Mouse (Mus musculus): ENCODE results near the gene Creld1. TPM values are rescaled to one million over a fixed set of nuclear protein-coding genes. Genes with fewer than 3 reads are reported as not detected.

Gene Creld1
- polyA plus RNA-seq, 1 experiment: 5.0 TPM

DNA sequence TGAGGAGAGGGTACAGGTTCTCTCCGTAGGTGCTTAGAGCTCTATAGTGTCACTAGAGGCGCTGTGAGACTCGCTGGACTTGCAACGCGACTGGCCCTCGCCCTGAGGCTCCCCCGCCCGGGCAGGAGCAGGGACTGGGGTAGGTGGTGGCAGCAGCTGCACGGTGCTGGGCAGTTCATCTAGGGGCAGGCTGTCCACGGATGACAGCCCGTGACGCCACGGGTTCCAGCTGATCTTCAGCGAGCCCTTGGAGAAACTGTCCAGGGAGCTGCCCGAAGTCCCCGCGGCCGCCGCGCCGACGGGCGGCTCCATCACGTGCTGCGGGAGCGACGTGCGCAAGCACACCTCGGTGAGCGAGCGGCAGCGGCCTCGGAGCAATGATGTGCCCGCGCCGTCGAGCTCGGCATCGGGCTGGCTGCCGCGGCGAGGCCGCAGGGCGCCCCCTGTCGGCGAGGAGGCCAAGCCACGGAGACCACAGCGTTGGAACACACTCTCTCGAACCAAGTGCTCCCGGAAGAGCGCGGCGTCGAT, 11.2 kb downstream of the Creld1 start:
- Histone ChIP-seq H3K4me3 (ENCODE audit: control insufficient read depth, low read depth, low read length) (peak overlapping the region; percentile 82), H3K27me3 (ENCODE audit: control insufficient read depth, insufficient read depth, low read length) (no peaks in the 10 kb centered on the region; the same call in 1 of the 2 replicates), H3K27ac (ENCODE audit: control insufficient read depth, insufficient read depth, low read depth, low read length) (no peak overlapping the region), H3K36me3 (ENCODE audit: control insufficient read depth, insufficient read depth, low read length) (no peaks in the 10 kb centered on the region), H3K4me1 (ENCODE audit: control insufficient read depth, insufficient read depth, low read length) (peaks cover 21% of the 10 kb centered on the region)
- TF ChIP-seq POLR2A (IDR thresholded peaks at IDR 0.05; ENCODE audit: control insufficient read depth, low read depth, low read length): 0 out of 2 replicates have a peak, but pooled peaks have one; percentile 35
- TF ChIP-seq CTCF (IDR thresholded peaks at IDR 0.05; ENCODE audit: control insufficient read depth, insufficient read depth, insufficient replicate concordance, low read depth, low read length): peak; percentile 97

DNA sequence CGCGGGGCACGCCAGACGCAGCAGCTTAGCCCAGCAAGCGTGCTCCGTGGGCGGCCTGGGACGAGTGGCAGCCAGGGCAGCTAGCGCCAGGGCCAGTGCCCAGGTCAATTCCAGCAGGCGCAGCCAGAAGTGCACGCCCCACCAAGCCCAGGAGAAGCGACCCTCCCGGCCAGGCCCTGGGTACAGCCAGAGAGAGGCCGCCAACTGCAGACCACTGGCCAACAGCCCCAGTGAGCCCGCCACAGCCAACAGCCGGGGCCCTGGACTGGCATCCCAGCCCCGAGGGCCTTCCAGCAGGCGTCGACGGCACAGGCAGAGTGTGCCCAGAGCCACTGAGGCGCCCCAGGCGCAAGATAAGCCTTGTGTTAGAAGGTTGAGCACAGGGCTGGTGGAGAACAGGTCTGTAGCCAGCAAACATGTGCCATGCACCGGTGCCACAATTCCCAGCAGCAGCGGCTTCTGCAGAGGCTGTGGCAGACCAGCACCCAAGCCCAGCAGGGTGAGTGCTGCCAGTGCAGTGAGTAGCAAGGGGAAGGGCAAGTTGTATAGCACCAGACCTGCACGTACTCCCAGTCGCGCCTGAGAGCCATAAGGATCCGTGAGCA, 12.1 kb downstream of the Creld1 start:
- H3K4me1 ChIP-seq (ENCODE audit: control insufficient read depth, insufficient read depth, low read length): peaks cover 21% of the 10 kb centered on the region
- no peaks in the 10 kb centered on the region; the same call in 1 of the 2 replicates for H3K27me3 ChIP-seq (ENCODE audit: control insufficient read depth, insufficient read depth, low read length)
- TF ChIP-seq CTCF (IDR thresholded peaks at IDR 0.05; ENCODE audit: control insufficient read depth, insufficient read depth, insufficient replicate concordance, low read depth, low read length) (no peak), POLR2A (IDR thresholded peaks at IDR 0.05; ENCODE audit: control insufficient read depth, low read depth, low read length) (no peak)
- no peaks in the 10 kb centered on the region for H3K36me3 ChIP-seq (ENCODE audit: control insufficient read depth, insufficient read depth, low read length)
- no peak overlapping the region for H3K27ac ChIP-seq (ENCODE audit: control insufficient read depth, insufficient read depth, low read depth, low read length)
- H3K4me3 ChIP-seq (ENCODE audit: control insufficient read depth, low read depth, low read length): peak overlapping the region; percentile 82

- Histone ChIP-seq H3K4me1 (ENCODE audit: control insufficient read depth, insufficient read depth, low read length) (peaks cover 17% of the 10 kb centered on the region), H3K27me3 (ENCODE audit: control insufficient read depth, insufficient read depth, low read length) (no peaks in the 10 kb centered on the region; the same call in 1 of the 2 replicates), H3K4me3 (ENCODE audit: control insufficient read depth, low read depth, low read length) (no peak overlapping the region), H3K36me3 (ENCODE audit: control insufficient read depth, insufficient read depth, low read length) (no peaks in the 10 kb centered on the region), H3K27ac (ENCODE audit: control insufficient read depth, insufficient read depth, low read depth, low read length) (no peak overlapping the region)
- no peak for TF ChIP-seq POLR2A (IDR thresholded peaks at IDR 0.05; ENCODE audit: control insufficient read depth, low read depth, low read length)
Measured at GRCm38 (mm10) chr6:113499346-113499745, 16.2 kb downstream of the Creld1 start.

DNA sequence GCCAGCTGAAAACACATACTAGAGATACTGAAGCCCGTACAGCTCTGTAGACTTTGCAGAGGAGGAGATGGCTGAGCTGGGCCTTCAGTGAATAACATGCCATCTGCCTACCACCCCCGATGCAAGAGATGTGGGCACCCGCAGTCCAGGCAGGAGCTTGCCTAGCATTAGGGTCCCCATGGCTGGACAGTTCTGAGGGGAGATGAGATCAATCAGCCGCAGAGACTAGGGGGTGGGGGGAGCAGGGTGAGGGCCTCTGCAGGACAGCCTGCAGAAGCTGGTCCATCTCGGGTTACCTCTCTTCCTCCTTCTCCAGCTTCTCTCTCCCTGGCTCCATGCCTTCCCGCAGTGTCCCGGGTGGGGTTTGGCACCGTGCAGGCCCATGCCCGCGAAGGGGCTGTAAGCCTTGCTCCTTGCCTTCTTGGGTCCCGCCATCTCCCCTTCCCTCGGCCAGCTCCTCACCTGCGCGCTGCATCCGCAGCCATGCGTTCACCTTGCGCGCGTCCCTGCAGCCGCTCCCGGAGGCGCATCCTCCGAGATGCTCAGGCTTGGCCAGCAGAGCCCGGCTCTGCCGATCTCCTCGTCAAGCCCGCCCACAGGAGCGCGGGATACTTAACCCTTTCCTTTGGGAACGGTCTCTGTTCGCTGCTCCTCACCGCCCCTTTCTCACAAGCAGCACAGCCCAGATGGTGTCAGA, 18.4 kb downstream of the Creld1 start, which contains the start of gene Prrt3:
TSS of gene Prrt3 (minus strand) at position 544 of the 697 bp plus-strand sequence.
- no peak for TF ChIP-seq POLR2A (IDR thresholded peaks at IDR 0.05; ENCODE audit: control insufficient read depth, low read depth, low read length)
- TF ChIP-seq CTCF (IDR thresholded peaks at IDR 0.05; ENCODE audit: control insufficient read depth, insufficient read depth, insufficient replicate concordance, low read depth, low read length): no peak
- Histone ChIP-seq H3K27me3 (ENCODE audit: control insufficient read depth, insufficient read depth, low read length) (no peaks in the 10 kb centered on the region), H3K4me3 (ENCODE audit: control insufficient read depth, low read depth, low read length) (peak within 1 kb of the TSS; percentile 41), H3K27ac (ENCODE audit: control insufficient read depth, insufficient read depth, low read depth, low read length) (no peak within 1 kb of the TSS), H3K4me1 (ENCODE audit: control insufficient read depth, insufficient read depth, low read length) (peaks cover 2% of the 10 kb centered on the region), H3K36me3 (ENCODE audit: control insufficient read depth, insufficient read depth, low read length) (no peaks in the 10 kb centered on the region)

DNA sequence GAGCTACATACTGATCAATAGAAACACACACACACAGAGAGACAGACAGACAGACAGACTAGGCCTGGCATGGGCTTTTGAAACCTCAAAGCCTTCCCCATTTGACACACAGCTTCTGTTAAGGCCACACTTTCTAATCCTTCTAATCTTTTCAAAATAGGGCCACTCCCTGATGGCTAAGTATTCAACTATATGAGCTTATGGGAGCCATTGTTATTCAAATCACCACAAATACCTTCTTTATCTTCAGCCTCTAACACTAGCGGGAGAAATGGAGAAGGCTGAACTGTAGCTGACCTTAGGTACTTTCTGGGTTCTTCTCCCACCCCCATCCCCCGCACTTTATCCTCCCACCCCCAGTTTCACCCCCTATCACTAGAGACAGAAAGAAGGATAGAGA, 19.7 kb downstream of the Creld1 start:
- no peaks in the 10 kb centered on the region for H3K27me3 ChIP-seq (ENCODE audit: control insufficient read depth, insufficient read depth, low read length)
- no peak overlapping the region for H3K27ac ChIP-seq (ENCODE audit: control insufficient read depth, insufficient read depth, low read depth, low read length)
- no peaks in the 10 kb centered on the region for H3K36me3 ChIP-seq (ENCODE audit: control insufficient read depth, insufficient read depth, low read length)
- H3K4me3 ChIP-seq (ENCODE audit: control insufficient read depth, low read depth, low read length): no peak overlapping the region
- H3K4me1 ChIP-seq (ENCODE audit: control insufficient read depth, insufficient read depth, low read length): peaks cover 2% of the 10 kb centered on the region
- TF ChIP-seq POLR2A (IDR thresholded peaks at IDR 0.05; ENCODE audit: control insufficient read depth, low read depth, low read length) (no peak), CTCF (IDR thresholded peaks at IDR 0.05; ENCODE audit: control insufficient read depth, insufficient read depth, insufficient replicate concordance, low read depth, low read length) (no peak)

DNA sequence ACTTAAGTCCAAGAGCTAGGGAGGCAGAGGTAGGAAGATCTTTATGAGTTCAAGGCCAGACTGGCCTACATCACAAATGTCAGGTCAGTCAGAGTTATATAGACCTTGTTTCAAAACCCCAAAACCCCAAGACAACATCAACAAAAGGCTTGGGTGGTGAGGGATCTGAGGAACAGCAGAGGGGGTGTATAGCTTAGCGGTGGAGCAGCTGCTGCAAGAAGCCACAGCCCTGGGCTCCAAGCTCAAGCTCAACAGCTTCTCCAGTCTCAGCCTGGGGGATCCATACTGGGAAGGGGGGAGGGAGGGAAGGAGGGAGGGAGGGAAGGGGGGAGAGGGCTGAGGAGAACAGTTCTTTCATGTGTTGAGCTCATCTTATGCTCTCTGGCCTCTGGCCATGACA, 22.6 kb downstream of the Creld1 start:
- TF ChIP-seq POLR2A (IDR thresholded peaks at IDR 0.05; ENCODE audit: control insufficient read depth, low read depth, low read length) (no peak), CTCF (IDR thresholded peaks at IDR 0.05; ENCODE audit: control insufficient read depth, insufficient read depth, insufficient replicate concordance, low read depth, low read length) (no peak)
- no peaks in the 10 kb centered on the region for H3K36me3 ChIP-seq (ENCODE audit: control insufficient read depth, insufficient read depth, low read length)
- peaks cover 2% of the 10 kb centered on the region for H3K4me1 ChIP-seq (ENCODE audit: control insufficient read depth, insufficient read depth, low read length)
- no peaks in the 10 kb centered on the region for H3K27me3 ChIP-seq (ENCODE audit: control insufficient read depth, insufficient read depth, low read length)
- H3K27ac ChIP-seq (ENCODE audit: control insufficient read depth, insufficient read depth, low read depth, low read length): no peak overlapping the region
- H3K4me3 ChIP-seq (ENCODE audit: control insufficient read depth, low read depth, low read length): no peak overlapping the region

GRCm38 (mm10) chr6:113507130-113507529, 24.0 kb downstream of the Creld1 start:
- no peaks in the 10 kb centered on the region for H3K27me3 ChIP-seq (ENCODE audit: control insufficient read depth, insufficient read depth, low read length)
- TF ChIP-seq CTCF (IDR thresholded peaks at IDR 0.05; ENCODE audit: control insufficient read depth, insufficient read depth, insufficient replicate concordance, low read depth, low read length): no peak
- no peak for TF ChIP-seq POLR2A (IDR thresholded peaks at IDR 0.05; ENCODE audit: control insufficient read depth, low read depth, low read length)
- no peak overlapping the region for H3K27ac ChIP-seq (ENCODE audit: control insufficient read depth, insufficient read depth, low read depth, low read length)
- H3K4me1 ChIP-seq (ENCODE audit: control insufficient read depth, insufficient read depth, low read length): no peaks in the 10 kb centered on the region
- no peaks in the 10 kb centered on the region for H3K36me3 ChIP-seq (ENCODE audit: control insufficient read depth, insufficient read depth, low read length)
- H3K4me3 ChIP-seq (ENCODE audit: control insufficient read depth, low read depth, low read length): no peak overlapping the region

Measured in testis, adult 2 months (tissue).